Mouse (Mus musculus): ENCODE data around the gene Cdc42.
A peak's percentile ranks its signal among the peaks of the same experiment; 100 is the strongest.

Cdc42 gene

DNA sequence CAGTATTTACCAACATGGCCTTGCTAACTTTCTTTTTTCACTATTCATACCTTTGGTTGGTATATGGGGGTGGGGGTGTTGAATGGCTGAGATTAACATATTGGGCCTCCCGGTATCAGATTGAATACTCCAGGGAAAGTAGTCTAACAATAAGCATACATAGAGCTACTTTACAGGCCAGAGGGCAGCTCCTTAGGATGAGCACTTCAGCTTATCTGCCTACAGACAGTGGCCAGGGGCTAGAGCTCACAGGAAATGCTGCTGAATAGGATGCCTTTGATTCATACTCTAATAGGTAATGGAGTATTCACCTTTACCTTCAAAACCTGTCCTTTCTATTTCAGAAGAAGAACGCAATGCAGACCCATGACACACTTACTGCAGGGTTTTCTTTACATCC is 42.5 kb downstream of the Cdc42 start:
- DNase-seq: no peak

DNA sequence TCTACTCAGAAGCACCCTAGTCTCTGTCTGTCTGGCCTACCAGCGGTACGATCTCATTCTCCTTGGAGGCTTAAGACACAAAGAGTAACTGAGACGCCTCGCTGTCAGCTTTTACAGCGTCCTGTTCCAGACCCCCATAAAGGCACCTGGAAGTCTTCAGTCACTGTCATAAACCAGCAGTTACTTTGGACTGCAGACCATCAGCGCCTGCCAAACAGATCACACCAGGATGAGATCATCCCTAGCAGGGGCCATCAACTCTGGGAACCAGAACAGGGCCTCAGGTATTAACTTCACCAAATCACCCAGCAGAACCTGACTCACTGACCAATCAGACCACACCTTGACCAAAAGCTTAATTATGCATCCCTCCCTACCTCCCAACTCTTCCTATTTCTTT is 43.0 kb downstream of the Cdc42 start:
- DNase-seq: no peak

DNA sequence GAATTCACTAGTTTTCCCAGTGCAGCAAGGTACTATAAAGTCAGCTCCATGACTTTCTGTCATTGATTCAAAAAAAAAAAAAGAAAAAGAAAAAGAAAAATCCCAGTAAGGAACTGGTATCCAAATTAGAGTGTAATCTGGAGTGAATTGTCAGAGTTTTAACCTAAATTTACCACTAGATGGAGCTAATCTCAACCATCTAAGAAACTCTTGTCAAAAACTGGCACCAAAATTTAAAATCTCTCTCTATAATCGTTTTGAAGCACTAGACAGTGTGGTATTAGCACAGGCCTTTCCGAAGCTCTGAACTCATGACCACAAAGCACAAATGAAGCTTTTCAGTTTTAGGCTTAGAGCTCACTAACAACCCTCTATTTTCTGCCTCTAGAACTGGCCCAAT is 44.0 kb downstream of the Cdc42 start:
- no peak for DNase-seq

DNA sequence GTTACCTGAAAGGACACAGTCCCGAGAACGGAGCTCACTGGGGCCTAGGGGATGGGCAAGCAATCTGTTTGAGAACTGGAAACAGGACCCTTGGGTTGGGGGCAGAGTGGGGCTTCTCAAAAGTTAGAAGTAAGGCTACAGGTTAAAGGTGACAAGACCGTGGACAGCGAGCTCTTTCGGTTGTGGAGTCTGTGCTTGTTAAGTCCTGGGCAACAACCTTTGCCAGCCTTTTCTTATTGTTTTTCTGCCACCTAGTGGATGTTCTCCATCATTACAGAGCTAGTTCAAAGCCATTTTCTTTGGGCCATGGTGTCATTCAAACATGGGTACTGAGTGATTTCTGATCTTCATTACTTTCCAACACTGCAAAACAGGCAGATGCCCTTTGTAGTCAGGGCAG is 49.1 kb downstream of the Cdc42 start:
- DNase-seq: peak; percentile 64 to 74

DNA sequence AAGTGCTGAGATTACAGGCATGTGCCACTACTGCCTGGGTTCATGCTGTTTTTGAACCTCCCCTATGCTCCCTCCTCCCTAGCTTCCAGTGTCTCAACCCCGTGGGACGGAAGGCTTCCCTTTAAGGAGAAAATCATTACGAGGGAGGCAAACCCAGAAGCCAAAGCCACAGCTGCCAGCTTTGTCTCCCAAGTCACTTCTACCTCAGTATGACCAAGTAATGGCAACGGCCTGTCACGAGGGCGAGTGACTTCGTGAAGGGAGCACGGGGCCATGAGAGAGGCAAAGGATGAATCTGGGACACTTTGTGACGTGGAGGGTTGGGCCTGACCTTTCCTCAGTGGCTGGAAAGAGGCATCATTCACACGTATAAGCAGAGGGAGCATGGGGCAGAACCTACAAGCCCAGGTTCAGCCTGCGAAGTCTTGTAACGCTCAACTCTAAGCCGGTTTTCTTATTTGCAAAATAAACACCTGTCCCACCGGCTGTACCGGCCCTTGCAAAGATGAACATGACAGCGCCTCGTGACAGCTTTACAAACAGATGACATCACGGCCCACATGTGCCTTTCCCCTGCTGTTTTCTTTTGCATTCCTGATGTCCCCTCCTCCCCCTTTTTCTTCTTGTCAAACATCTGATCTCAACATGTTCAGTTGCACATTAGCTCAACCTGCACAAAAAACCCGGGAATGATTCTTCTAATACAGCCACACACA is 50.4 kb downstream of the Cdc42 start:
- DNase-seq: no peak

DNA sequence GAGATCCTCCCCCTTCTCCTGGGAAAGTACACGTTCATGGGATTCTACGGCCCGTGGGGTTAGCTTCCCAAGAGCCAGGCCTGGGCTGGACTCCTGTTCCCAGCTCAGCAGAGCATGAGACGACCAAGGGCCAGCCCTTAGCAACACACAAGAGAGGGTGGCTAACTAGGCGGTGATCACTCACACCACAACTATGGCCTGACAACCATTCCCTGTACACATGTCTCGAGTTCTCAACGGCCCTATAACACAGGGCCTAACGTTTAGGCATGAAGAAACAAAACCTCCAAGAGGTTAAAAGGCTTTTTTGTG is 51.0 kb downstream of the Cdc42 start:
- DNase-seq: no peak

DNA sequence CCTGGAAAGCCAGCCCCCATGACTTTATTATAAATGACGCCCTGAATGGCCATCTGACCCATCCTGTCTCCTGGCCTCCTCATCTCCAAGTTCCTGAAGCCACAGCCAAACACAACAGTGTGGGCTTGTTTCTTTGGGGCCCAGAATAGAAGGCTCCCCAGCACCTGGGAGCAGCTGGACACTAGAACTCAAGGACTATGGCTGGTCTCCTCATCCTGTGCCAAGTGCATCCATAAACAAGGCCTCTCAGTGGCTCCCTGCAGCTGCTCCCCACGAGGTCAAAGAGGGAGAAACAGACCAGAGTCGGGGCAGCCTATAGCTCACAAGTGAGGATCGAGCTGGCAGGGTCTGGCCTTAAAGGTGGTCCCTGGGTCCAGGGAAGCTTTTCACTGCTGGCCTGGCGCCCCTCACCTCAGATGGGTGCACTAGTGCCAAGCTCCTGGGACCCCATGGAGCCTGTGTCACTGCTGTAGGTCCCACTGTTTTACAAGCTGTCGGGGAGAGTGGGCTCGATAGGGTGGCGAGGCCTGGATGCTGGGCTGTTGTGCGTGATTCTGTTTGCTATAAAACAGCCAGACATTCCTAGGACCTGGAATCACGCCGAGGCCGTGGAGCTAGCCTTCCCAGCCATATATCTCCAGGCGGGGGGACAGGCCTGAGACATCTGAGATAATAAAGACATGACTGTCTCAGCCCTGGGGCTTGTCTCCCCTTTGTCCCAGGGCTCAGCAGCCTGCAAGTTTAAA is 51.5 kb downstream of the Cdc42 start:
- peak in 1 of 2 experiments; percentile 45 for DNase-seq

DNA sequence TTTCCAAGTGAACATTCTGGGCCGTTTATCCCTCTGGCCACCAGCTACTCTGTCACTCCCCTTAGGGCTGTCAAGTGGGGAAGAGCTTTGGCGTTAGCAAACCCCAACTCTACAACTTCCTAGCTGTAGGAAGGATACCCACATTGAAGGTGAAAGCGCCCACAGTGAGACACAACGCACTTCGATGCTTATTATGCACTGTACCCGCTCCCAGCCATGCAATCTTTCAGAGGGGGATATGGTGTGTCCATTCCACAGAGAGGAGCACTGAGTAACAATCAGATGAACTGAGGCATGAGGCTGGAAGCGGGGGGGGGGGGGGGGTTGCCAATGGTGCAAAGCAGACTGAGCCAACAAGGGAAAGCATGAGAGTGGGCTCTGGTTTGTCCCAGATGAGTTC is 52.5 kb downstream of the Cdc42 start:
- no peak for DNase-seq

DNA sequence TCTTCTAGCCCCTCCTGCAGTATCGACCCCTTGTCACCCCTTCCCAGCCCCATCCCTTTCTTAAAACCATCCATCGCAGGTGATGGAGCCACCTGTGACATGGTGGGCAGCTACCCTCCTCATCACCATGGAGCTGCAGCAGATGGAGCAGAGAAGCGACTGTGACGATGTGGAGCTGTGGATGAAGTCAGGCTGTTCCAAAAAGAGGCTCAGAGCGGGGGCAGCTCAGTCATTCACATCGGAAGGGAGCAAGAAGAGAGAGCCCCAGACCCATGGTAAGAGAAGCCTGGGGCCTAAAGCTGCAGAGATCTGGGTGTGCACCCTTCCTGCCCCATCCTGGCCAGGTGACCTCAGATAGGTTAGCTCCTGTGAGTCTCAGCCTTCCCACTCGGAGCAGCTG is 53.4 kb downstream of the Cdc42 start:
- DNase-seq: no peak

DNA sequence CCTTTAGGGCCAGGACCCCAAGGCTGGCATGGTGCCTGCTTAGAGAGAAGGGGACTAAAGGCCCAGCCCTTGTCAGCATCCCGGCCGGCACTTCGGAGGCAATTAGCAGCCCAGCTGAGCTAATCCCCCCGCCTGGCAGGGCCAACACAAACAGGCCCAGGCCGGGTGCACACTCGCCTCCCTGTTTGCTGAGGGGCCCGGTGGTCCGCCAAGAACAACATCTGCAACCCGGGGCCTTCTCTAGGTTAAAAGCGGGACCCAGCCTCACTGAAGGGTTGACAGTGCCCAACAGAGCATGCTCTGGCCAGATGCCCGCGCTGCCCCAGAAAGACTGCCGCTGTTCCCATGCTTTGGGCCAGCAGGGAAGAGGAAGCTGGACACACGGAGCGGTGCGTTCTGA is 55.9 kb downstream of the Cdc42 start:
- peak; percentile 42 to 57 for DNase-seq

DNA sequence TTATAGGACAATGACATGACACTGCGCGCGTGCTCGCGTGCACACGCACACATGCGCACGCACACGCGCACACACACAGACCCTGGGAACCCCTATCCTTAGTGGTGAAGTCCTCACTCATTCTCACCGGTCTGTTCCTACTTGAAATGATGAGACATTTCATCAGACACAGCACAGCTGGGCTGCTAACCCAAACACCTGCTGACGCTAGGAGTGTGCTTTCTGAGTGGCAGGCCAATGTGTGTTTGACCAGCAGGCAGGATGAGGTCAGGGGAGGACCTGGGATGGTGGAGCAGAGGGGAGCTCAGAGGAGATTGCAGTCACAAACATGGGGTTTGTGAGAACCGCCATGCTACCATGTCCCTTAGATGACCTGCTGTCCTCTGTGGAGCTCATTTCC is 57.3 kb downstream of the Cdc42 start:
- DNase-seq: no peak

DNA sequence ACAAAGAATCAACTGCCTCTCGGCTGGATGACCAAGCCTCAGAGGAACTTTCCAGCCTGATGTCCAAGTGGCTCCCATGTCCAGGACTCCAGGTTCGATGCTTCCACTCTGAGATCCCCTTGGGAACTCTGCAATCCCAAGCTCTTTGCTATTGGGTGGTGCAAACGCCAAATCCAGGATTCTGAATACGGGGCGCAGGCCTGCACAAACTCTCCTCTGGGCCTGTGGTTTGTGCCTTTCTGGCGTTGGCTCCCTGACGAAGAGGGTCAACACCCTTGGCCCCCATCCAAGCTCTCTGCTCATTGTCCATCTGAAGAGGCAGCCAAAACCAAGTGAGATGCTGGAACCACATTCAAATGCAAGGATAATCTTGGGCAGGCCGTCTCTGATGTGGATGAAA is 59.1 kb downstream of the Cdc42 start:
- DNase-seq: no peak

DNA sequence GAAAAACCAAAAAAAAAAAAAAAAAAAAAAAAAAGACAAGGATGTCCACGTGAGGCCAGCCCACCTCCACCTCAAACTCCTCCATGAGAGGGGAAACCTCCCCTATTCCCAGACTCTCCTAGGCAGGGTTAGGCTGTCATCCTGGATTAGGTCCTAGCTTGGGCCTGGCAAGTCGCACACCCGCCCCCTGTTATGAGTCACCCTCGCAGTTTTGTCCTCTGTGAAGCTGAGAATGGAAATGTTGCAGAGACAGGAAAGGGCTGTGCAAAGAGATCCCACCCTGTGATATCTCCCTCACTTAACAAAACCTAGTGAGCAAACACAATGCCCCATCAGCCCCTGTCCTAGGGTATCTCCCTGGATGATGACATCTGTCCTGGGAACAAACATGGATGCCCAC is 59.9 kb downstream of the Cdc42 start:
- DNase-seq: no peak

DNA sequence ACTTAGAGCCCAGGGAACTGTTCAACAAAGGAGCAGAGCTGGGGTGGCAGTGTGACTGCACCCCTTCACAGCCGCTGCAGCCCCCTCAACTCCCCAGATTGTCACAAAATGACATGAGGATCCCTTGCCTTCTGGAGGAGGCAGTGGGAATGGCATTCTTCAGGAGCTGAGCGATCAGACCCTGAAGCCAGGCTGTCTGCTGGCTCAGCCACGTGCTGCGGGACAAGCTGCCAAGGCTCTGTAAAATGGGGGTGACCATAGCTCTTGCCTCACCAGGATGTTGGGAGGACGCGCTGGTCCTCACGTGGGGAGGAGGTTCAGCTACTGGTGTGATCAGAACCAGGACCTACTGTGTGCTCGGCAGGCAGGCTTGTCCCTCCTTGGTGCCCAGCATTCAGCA is 62.6 kb downstream of the Cdc42 start:
- DNase-seq: peak in 1 of 2 experiments; percentile 55

DNA sequence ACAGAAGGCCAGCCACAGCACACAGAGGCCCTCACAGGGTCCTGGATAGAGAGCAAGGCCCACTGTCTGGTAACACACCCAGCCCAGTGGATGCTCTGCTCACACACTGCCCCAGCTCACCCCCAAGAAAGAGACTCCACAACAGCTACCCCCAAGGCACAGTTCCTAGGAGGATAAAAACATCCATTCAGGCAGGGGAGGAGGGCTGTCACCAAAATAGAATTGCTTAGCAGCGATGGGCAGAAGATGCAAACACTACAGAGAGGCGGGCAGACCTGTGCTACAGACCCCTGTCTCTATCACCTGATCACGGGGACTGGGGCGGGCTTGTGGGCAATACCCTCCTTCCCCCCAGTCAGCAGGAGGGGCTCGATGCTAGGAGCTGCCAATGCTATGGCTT is 63.0 kb downstream of the Cdc42 start:
- DNase-seq: no peak

DNA sequence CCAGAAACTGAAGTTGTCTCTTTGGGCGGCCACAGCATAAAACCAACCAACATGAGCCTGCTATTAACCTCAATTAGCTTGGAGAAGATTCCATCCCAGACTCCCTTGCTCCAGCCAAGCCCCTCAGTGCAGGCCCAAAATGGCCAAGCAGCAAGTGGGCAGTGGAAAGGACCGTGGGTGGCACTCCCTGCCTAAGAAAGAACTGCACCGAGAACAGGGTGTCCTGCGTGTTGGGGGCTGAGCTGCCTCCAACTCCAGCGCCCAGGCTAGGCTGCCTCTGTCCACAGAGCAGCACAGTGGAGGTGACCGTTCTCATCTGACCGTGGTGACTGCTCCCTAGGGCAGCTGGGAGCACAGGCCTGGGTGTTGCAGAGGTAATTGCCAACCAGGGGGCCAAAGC is 63.5 kb downstream of the Cdc42 start:
- DNase-seq: no peak

DNA sequence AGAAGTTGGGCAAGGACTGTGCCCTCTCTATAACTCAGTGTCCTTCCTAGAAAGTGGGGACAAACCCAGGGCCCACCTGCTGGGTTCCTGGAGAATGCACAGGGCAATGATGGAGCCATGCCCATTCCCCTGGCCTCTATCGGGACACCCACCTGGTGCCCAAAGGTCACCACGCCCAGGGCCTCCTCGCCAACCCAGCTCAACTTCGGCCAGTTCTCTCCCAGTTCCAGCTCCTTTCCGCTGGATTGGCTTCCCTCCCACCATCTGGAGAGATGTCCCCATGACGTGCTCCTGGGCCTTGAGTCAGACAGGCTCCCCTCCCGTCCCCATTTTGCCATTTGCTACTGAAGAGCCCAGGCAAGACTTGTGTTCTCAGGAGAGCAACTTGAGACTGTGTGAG is 64.9 kb downstream of the Cdc42 start:
- DNase-seq: no peak

DNA sequence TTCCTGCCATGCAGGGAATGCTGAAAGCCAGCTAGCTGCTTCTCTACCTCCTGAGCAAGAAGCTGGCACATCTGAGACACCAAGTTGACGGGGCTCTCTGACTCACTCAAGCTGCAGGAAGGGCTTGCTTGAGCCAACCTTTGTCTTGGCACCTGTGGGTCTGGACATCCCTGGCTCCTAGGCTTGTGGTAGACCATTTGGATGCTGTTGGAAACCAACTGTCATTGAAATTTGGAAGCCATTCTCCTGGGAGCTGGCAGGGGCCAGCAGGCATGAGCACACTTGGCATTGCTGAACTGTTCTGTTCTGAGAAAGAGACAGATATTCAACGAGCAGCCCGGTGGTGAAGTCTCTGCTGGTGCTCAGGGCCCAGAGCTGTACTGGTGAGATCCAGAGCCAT is 67.3 kb downstream of the Cdc42 start:
- peak; percentile 68 to 82 for DNase-seq

DNA sequence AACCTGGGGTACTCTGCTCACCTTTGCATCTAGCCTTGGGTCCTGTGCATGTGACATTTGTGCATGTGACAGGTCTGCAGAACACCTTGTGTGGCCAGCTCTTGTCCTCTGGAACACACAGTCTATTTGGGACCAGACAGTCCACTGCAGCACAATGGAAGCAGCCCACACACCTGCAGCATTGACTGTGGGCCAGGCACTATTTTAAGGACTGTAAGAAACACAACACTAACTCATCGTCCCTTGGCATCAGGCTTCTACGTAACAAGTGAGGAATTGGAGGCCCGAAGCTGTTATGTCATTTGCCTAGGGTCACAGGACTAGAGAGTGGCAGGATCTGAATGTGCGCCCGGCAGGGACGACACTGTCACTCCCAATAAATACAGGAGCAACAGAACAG is 67.8 kb downstream of the Cdc42 start:
- no peak for DNase-seq

DNA sequence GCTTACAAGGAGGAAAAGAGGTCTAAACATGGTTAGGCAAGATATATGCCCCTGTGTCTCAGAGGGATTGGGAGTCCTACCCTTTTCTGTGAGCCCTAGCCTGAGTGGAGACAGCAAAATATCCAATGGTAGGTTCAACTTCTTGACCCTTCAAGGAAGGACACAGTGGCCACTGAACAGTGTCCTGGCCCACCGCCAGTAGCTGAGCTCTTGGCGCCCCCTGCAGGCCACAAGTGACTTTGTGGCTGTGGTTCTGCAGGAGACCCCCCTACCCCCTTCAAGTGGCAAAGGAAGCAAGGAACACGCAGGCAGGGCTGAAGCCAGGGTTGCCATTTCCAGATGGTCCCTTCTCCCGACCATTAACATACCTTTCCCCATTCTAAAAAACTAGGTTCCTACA is 69.7 kb downstream of the Cdc42 start:
- peak; percentile 70 to 83 for DNase-seq

DNA sequence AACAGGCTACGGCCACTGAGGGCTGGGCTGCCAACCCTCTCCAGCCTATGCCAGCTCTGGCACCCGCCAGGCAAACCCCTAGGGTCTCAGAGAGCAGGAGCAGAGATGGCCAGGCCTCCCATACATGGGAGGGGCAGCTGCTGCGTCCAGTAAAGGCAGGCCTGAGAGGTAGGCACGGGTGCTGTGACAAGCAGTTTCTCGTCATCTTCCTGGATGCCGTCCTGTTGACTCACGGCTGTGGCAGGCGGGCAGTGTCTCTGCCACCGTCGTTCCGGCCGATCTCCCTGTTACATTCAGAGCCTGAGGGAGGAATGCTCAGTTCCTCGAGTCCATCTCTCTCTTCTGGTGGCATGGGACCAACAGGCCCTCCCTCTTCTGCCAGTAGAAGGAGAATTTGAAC is 70.3 kb downstream of the Cdc42 start:
- DNase-seq: peak; percentile 49 to 67

DNA sequence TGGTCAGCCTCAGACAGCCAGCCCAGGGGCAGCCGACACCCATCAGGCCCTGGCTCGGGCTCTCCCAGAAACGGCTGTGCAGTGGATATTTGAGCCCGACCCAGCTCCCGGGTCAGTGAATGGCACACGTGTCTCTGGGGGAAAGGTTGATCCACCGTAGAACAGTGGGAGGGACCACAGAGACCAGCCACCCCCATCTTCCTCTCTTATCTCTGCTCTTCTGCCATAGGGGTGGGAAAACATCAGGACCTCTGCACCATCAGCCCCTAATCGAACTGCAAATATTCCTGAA is 70.9 kb downstream of the Cdc42 start:
- no peak for DNase-seq

DNA sequence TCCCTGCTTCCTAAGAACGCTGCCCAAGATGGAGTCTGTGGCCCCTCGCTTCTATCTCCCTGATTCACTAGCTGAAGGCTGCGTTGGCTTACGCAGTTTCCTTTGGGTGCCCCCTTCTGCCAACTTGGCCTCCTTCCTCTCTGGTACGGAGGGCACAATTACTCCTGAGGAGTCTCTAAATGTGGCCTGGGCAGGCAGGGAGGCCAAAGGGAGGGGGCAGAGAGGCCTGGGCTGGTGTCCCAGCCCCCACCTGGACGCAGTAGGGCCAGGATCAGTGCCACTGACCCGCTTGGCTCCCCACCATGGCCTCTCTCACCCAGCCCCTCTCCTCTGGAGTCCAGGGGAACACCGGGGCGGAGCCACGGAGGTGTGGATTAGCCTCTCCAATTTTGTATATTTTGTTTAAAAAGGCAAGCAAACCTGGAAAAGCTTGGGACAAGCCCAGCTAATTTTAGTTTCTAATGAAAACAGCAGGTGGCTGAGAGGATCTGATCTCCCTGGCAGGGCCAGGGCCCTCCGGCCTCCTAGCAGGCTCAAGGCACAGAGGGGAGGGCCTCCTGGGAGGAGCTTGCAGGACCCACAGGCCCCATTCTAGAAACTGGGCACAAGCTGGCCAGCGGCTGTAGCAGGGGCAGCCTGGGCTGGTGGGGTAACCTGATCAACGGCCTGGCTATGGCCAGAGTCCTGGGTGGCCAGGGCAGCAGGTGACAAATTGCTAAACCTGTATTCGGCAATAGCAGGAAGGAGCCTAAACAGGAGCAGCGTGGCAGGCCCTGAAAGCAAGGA is 71.5 kb downstream of the Cdc42 start:
- no peak for DNase-seq

DNA sequence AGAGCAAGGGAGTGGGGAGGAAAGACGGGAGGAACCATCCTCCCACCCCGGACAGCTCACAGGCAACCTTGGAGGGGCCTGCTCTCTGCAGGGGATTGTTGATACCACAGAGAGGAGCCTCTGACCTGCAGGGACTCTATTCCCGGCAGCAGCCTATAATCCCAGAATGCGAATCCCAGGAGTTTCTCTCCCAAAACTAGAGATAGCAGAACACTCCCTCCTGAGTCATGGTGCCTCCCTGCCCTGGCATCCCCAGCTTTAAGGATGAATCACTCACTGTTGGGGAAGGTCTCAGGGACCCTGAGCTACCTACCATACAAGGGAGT is 74.2 kb downstream of the Cdc42 start:
- no peak for DNase-seq

All from cerebellum, postnatal 14 days (tissue).